Mouse (Mus musculus) C2C12 (cell line): ENCODE measurements around the gene A830005F24Rik. TPM values are rescaled to one million over a fixed set of nuclear protein-coding genes. Genes with fewer than 3 reads are reported as not detected.
A peak's percentile ranks its signal among the peaks of the same experiment; 100 is the strongest.

Source experiments
- H3K27me3 ChIP-seq: one replicate; pipeline ENCODE4 v1.6.1; 2011; ENCODE audit not compliant: control insufficient read depth, insufficient read depth, insufficient read length
- H3K36me3 ChIP-seq: one replicate; pipeline ENCODE4 v1.6.1; 2011; ENCODE audit not compliant: control insufficient read depth, insufficient read depth
- H3K4me3 ChIP-seq: one replicate; pipeline ENCODE4 v1.5.1; 2011; ENCODE audit warnings: mild to moderate bottlenecking, control low read depth; ENCODE audit not compliant: poor library complexity, insufficient read depth, severe bottlenecking
- H3K79me2 ChIP-seq: one replicate; pipeline ENCODE4 v1.6.1; 2011; ENCODE audit not compliant: control insufficient read depth, insufficient read depth
- H3K79me3 ChIP-seq: one replicate; pipeline ENCODE4 v1.6.1; 2011; ENCODE audit warnings: low read depth, control low read depth
- H3ac ChIP-seq: one replicate; pipeline ENCODE3; 2011; ENCODE audit warnings: low read depth; ENCODE audit not compliant: control insufficient read depth, insufficient read length
- CEBPB ChIP-seq: IDR thresholded peaks from one replicate; pipeline ENCODE4 v1.6.1; 2011; ENCODE audit warnings: low read depth, mild to moderate bottlenecking, control low read depth, moderate library complexity
- CTCF ChIP-seq: IDR thresholded peaks from one replicate; pipeline ENCODE4 v1.5.1; 2011; ENCODE audit not compliant: control insufficient read depth, insufficient read depth, insufficient read length
- FOSL1 ChIP-seq: IDR thresholded peaks from one replicate; pipeline ENCODE4 v1.8.0; 2011; ENCODE audit warnings: mild to moderate bottlenecking, low read length; ENCODE audit not compliant: poor library complexity, insufficient read depth, severe bottlenecking
- MAX ChIP-seq: IDR thresholded peaks from one replicate; pipeline ENCODE4 v1.6.1; 2011; ENCODE audit warnings: mild to moderate bottlenecking, control low read depth
- MYOD1 ChIP-seq: IDR thresholded peaks from one replicate; pipeline ENCODE4 v1.6.1; 2011; ENCODE audit warnings: low read depth; ENCODE audit not compliant: control insufficient read depth, insufficient read length
- MYOG ChIP-seq: IDR thresholded peaks from one replicate; pipeline ENCODE4 v1.6.1; 2011; ENCODE audit not compliant: control insufficient read depth, insufficient read length; ENCODE audit errors: extremely low read depth
- USF1 ChIP-seq: IDR thresholded peaks from one replicate; pipeline ENCODE4 v1.6.1; 2011; ENCODE audit warnings: low read depth, mild to moderate bottlenecking, control low read depth, moderate library complexity
- polyA plus RNA-seq: library from polyadenylated mRNA; unstranded; fragments of >200 nt; fragmentation: generic; extraction: Trizol; gene quantifications from one replicate; pipeline ENCODE4 v1.2.1, GENCODE M21; 2012; ENCODE audit warnings: missing spikeins

Gene A830005F24Rik
- polyA plus RNA-seq, 1 experiment = 0.33 TPM

DNA sequence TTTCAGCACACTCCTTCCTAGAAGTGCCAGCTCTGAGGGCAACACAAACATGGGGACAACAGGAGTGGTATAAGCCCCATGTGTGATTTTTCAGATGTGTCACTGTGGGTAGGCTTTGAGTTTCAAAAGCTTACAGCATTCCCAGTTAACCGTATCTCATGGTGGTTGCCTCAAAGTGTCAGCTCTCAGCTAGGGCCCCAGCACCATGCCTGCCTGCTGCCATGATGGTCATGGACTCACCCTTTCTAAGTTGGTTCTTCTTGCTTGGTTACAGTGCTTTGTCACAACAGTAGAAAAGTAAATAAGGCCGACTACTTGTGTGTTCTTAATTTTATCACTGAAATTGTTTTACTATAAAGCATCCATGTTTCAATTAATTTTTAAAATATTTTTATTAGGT is 18.1 kb downstream of the A830005F24Rik start:
- H3K79me3 ChIP-seq = peaks cover 8% of the 10 kb centered on the region
- TF ChIP-seq MAX (no peak), MYOG (no peak), CEBPB (no peak)
- H3ac ChIP-seq = no peak overlapping the region
- no peak overlapping the region for H3K4me3 ChIP-seq
- peaks cover 28% of the 10 kb centered on the region for H3K79me2 ChIP-seq
- H3K27me3 ChIP-seq = no peaks in the 10 kb centered on the region
- H3K36me3 ChIP-seq = peaks cover 31% of the 10 kb centered on the region

DNA sequence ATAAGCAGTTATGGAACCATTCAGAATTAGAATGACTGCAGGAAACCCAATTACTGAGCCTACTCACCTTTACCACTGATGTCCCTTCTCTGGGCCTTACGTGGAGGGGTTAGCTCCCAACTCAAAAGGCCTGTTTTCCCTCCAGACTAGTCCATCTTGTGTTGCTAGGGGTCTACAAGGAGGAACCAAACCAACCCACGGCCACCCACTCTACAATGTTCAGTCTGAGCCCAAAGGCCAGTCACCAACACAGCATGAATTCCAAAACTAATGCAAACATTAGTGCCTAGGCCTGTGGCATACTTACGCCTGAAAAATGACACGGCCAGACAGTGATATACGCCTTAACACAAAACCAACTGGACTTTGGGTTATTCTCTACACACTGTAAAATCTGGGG is 20.1 kb downstream of the A830005F24Rik start:
- Histone ChIP-seq H3ac (no peak overlapping the region), H3K36me3 (peaks cover 51% of the 10 kb centered on the region), H3K79me2 (peaks cover 48% of the 10 kb centered on the region), H3K79me3 (peaks cover 28% of the 10 kb centered on the region), H3K4me3 (no peak overlapping the region), H3K27me3 (no peaks in the 10 kb centered on the region)
- TF ChIP-seq MYOG (no peak), CTCF (no peak), USF1 (no peak), MAX (no peak), FOSL1 (no peak), CEBPB (no peak), MYOD1 (no peak)

DNA sequence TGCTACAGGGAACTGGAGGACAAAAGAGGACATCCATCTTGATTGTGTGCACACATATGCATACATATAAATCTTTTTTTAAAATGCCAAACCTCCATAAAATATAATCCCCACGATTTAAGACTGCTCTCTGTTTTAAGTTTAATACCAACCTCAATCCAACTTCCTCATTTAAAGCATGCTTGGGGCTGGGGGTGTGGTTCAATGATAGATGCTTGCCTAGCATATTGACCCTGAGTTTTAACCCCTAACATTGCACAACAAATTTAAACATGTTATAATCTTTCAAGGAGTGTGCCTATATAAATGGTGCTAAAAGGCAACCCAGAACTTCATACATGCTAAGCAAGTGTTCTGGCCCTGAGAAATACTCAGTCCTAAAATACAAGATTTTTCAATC is 27.1 kb downstream of the A830005F24Rik start:
- Histone ChIP-seq H3K4me3 (no peak overlapping the region), H3K36me3 (peaks cover 53% of the 10 kb centered on the region), H3K27me3 (no peaks in the 10 kb centered on the region), H3K79me2 (peaks cover 100% of the 10 kb centered on the region), H3ac (no peak overlapping the region), H3K79me3 (peaks cover 93% of the 10 kb centered on the region)
- TF ChIP-seq USF1 = no peak
- TF ChIP-seq MAX = no peak
- TF ChIP-seq MYOG = no peak

DNA sequence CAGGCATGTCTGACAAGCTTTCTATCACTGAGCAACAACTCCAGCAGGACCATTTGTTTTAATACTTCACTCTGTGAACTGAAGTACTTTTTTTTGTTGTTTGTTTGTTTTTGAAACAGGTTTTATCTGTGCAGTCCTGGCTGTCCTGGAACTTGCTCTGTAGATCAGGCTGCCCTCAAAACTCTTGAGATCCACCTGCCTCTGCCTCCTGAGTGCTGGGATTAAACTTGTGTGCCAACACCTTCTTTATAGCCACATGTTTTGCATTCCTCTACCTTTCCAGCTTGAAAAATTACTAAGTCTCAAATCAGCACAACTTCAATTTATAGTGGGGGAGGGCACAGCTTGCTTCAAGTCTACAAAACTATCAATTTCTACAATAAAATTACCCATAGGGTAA is 31.0 kb downstream of the A830005F24Rik start:
- H3K36me3 ChIP-seq = peaks cover 17% of the 10 kb centered on the region
- H3K79me3 ChIP-seq = peaks cover 61% of the 10 kb centered on the region
- no peaks in the 10 kb centered on the region for H3K27me3 ChIP-seq
- H3K79me2 ChIP-seq = peaks cover 62% of the 10 kb centered on the region
- TF ChIP-seq FOSL1 = no peak
- TF ChIP-seq CEBPB = no peak
- TF ChIP-seq USF1 = no peak
- TF ChIP-seq MAX = no peak
- no peak for TF ChIP-seq MYOD1
- no peak for TF ChIP-seq MYOG
- no peak for TF ChIP-seq CTCF
- no peak overlapping the region for H3ac ChIP-seq
- peak overlapping the region; percentile 90 for H3K4me3 ChIP-seq

DNA sequence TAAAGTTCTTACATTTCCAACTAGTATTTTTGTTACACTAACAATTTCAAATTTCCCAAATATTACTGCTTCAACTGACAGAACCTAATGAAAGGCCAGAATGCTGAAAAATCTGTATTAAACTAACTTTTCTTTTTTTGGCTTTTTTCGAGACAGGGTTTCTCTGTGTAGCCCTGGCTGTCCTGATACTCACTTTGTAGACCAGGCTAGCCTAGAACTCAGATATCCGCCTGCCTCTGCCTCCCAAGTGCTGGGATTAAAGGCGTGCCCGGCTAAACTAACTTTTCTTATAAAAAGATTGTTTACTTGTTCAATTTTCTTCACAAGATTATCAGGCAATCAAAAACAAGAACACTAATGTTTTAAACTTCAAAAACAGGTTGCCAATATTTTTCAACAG is 31.5 kb downstream of the A830005F24Rik start:
- peaks cover 58% of the 10 kb centered on the region for H3K79me2 ChIP-seq
- H3K4me3 ChIP-seq = peak overlapping the region; percentile 90
- peaks cover 14% of the 10 kb centered on the region for H3K36me3 ChIP-seq
- H3K27me3 ChIP-seq = no peaks in the 10 kb centered on the region
- peaks cover 57% of the 10 kb centered on the region for H3K79me3 ChIP-seq
- TF ChIP-seq CTCF = no peak
- TF ChIP-seq MAX = no peak
- TF ChIP-seq MYOD1 = no peak
- TF ChIP-seq CEBPB = no peak
- TF ChIP-seq MYOG = no peak
- TF ChIP-seq USF1 = no peak
- TF ChIP-seq FOSL1 = no peak
- H3ac ChIP-seq = no peak overlapping the region

DNA sequence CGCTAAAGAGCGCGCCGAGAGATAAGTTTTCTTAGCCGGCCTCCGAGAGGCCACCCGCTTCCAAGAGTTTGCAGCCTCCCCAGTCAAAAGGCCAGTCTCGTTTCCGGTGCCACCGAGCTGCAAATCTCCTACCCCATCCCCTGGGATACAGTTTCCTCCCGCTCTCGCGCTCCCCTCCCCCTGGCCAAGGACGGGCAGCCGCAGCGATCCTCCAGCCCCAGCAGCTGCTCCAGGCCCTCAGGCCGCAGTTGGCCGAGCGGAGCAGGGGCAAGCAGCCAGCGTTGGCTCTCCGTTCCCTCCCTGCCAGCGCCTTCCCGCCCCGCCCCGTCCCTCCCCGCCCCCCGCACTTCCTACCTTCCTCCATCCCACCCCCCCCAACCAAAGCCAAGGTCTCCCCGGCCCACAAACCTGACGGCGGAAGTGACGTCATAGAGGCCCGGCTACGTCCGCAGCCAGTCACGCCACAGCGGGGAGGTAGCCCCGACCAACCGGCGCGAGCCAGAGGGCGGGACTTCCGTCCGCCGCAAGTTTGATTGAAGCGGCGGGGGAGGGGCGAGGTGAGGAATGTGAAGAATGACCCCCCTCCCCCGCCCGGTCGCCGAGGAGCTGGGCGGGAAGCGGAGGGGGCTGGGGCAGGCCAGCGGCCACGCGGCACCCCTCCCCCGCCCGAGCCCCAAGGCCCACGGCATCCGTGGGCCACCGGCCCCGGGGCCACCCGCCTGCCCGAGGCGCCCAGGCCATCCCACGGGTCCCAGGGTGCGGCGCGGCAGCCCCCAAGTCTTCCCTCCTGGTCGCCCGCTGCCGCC is 32.3 kb downstream of the A830005F24Rik start:
- H3K4me3 ChIP-seq = peak overlapping the region; percentile 90
- peaks cover 14% of the 10 kb centered on the region for H3K36me3 ChIP-seq
- no peaks in the 10 kb centered on the region for H3K27me3 ChIP-seq
- peaks cover 48% of the 10 kb centered on the region for H3K79me3 ChIP-seq
- TF ChIP-seq CEBPB = no peak
- peak; percentile 76 for TF ChIP-seq MAX
- no peak for TF ChIP-seq FOSL1
- TF ChIP-seq MYOD1 = peak; percentile 65
- TF ChIP-seq USF1 = no peak
- TF ChIP-seq MYOG = no peak
- peak overlapping the region; percentile 97 for H3ac ChIP-seq
- peaks cover 49% of the 10 kb centered on the region for H3K79me2 ChIP-seq
